Mouse (Mus musculus) thymus, adult 2 months (tissue): Measurements from ENCODE around the gene Lrrc51.

ENCODE experiments used
- CTCF ChIP-seq: fragments of 200-500 bp; IDR thresholded peaks from 2 replicates; pipeline ENCODE4 v1.5.1; 2012; ENCODE audit warnings: mild to moderate bottlenecking, control low read depth, low read length, moderate library complexity, borderline replicate concordance; ENCODE audit not compliant: control insufficient read depth, poor library complexity, insufficient read depth; ENCODE audit errors: extremely low read depth
- POLR2A ChIP-seq: fragments of 200-500 bp; IDR thresholded peaks from 2 replicates; pipeline ENCODE4 v1.6.1; 2012; ENCODE audit warnings: mild to moderate bottlenecking, low read length, control low read depth, moderate library complexity; ENCODE audit not compliant: control insufficient read depth, poor library complexity, insufficient read depth; ENCODE audit errors: extremely low read depth

DNA sequence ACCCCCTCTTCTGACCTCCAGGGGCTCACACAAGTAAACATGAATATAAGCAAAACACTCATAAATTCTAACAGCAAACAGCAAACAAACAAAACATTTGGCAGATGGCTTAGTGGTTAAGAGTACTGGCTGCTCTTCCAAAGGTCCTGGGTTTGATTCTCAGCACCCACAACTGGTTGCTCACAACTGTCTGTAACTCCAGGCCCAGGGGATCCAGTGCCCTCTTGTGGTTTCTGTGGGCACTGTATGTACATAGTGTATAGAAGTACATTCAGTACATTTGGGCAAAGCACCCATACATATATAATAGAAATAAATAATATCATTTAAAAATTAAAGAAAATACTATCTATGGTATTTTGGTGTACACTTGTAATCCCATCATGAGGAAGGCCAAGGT, 30.8 kb downstream of the Lrrc51 start:
- TF ChIP-seq POLR2A (no peak), CTCF (no peak)
